Mouse (Mus musculus): Measurements from ENCODE around the gene 1700057G04Rik.
"Not testable (repeated sequence)": the region's sequence is repeated elsewhere in the genome, so short reads cannot be mapped to it uniquely, and the experiment has no call there.

1700057G04Rik gene

DNA sequence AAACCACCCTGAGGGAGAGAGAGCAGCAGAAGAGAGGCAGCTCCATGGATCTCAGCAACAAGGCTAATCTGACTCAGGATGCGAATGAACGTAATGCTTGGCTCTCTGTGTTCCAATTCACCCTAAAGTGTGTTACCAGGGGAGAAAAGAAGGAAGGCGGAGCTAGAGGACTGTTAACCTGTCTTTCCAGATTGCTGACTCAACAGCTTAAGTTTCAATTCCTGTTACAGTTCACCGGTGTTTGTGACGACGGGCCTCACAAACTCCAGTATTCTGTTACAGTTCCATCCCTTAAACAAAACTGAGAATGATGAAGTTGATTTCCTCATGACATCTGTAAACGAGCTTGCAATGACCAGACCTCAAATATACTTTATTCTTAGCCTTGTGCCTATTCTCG, 4.1 kb upstream of the 1700057G04Rik start:
- no peak for DNase-seq (ENCODE audit: low spot score in 2 of 2)

DNA sequence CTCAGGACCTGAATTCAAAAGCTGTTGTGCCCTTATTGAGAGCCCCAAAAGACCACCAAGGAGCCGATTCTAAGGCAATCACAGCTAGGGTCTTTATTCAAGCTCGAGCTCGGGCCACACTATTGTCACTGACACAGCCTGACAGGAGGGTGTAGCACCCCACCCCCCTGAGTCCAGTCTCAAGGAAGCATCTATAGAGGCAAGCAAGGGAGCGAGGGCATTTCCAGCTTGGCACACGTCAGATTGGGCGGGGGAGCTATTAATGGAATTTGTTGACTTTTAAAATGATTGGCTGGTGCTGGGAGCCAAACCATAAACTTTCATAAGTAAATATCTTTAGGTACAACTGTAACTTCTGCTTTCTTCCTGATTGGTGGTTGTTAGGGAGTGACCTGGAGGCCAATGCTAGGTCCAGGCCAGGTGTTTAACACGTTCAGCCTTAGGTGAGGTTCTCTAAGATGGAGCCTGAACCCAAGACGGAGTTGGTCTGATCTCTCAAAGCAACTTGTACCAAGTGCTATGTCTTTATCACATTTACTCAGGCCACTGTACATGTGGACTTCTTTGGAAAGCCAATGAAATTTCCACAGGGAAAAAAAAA, 3.5 kb upstream of the 1700057G04Rik start:
- no peak for DNase-seq (ENCODE audit: low spot score in 2 of 2)

DNA sequence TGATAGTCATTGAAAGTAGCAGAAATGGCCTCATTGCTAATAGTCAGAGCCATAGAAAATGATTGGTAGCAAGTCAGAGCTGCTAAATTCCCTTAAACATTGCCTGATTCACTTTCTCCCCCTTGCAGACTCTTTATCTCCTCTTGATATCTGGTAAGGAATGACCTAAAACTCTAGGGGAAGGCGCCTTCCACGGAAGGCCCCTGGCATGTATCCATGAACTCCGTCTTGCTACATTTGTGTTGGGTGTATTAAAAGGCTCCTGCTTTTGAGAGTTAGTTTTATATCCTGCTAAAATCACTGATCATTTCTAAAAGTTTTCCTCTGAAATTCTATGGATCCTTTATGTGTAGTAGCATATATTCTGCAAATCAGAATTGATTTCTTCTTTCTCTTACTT, 7.6 kb downstream of the 1700057G04Rik start:
- no peak for DNase-seq (ENCODE audit: low spot score in 2 of 2)

DNA sequence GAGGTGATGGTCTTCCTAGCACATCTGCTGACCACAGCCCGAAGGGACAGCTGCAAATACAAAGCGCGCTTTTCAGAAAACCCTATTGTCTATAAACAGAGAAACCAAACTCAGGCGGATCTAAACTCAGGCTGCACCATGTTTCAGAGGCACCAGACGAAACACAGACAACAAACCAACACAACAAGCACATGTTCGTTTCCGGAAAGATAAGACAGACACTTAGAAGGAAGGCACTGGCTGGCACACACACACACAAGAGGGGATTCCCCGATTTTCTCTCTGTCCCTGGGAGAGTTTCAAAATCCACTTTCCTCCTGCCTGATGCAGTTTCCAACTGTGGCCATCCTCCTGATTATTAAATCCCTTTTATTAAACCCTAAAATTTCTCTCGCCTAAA, 16.8 kb downstream of the 1700057G04Rik start:
- not testable (repeated sequence) for DNase-seq (ENCODE audit: low spot score in 2 of 2)

DNA sequence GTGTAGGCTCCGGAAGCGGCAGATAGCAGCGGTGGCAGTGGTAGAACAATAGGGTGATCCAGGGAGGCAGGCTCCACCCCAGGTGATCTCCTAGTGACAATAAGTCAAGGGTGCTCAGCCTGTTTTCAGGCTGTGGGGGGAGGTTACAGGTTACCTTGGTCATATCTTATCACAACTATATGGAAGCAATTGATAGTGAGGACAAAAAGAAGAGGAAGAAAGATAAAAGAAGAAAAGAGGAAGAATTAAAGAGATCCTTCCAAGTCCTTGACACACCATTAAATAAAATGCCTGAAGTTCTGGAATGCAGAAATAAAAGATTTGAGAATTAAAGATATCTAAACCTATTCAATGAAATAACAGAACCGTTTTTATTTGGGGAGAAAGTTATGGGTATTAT, 17.6 kb downstream of the 1700057G04Rik start:
- DNase-seq (ENCODE audit: low spot score in 2 of 2): no peak

DNA sequence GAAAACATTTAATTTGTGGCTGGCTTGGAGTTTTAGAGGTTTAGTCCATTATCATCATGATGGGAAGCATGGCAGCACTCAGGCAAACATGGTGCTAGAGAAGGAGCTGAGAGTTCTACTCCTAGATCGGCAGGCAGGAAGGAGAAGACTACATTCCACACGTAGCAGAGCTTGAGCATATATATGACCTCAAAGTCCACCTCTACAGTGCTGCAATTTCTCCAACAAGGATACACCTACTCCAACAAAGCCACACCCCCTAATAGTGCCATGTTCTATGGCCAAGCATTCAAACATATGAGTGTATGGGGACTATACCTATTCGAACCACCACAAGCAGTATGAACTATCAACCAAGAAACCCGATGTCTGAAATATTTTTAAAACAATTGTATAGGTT, 22.2 kb downstream of the 1700057G04Rik start:
- no peak for DNase-seq (ENCODE audit: low spot score in 2 of 2)

DNA sequence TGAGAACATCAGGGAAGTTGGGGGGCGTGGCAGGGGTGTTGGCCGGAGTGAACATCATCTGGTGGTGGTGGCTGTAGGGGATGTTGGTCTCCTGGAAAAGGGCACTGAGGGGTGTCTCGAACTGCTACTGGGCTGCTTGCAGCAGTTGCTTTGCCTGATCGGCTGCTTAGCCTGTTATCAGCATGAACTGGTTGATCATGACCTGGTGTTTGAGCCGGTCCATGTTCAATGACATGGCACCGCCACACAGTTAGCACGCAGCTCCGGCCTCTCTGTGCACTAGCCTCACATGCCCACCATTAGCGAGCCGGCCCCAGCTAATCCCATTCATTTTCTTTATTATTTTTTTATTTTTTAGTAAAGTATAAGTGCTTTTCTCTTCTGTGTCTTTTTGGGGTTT, 25.7 kb downstream of the 1700057G04Rik start:
- no peak for DNase-seq (ENCODE audit: low spot score in 2 of 2)

DNA sequence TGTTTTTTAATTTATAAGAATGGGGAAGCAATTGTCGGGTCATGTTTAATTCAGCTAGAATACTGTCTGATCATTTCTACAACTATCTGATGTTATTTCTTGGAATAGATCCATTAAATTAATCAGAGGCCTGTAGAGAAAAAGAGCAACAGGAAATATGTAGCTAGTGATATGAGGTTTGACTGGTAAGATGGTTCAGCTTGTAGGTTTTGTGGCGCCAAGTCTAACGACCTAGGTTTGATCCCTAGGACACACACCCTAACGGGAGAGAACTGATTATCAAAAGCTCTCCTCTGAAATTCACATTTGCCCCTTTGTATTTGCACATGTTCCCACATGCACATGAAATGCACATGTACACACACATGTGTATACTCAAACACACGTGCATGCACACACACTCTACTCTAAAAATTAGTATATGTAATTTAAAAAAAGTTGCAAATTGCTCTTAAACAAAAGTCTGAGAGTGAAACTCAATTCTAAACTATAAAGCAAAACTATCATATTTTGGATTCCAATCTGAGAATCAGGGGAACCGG, 26.2 kb downstream of the 1700057G04Rik start:
- DNase-seq (ENCODE audit: low spot score in 2 of 2): no peak

DNA sequence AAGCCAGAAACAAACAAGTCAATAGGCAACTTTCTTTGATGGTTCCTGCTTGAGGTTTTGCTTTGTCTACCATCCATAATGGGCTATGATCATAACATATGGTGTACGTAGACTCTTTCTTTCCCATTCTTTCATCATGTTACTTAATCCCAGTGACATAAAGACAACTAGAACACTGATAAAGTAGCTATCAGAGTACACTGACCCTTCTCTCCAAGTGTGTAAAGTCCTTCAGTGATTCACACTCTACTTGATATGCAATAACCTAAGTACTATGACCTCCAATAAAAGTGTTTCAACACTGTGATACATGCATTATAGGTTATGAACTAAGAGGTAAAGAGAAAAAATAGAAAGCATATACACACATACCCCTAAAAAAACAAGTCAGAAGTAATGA, 27.9 kb downstream of the 1700057G04Rik start:
- no peak for DNase-seq (ENCODE audit: low spot score in 2 of 2)

DNA sequence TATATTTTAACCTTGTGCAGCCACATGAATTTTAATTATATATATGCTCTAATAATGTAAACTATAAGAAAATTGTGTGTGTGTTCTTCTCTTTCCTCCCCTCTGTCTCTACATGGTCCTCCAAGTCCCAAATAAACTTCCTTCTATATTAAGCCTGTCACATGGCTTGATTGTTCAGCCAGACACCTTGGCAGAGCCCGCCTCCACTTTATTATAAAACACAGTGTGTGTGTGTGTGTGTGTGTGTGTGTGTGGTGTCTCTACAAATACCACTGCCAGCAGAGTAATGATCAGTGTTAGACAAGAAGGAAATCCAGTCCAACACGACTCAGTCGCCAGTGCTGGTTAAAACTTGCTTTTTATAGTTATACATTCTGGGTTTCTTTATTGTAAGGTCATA, 28.5 kb downstream of the 1700057G04Rik start:
- DNase-seq (ENCODE audit: low spot score in 2 of 2): no peak

DNA sequence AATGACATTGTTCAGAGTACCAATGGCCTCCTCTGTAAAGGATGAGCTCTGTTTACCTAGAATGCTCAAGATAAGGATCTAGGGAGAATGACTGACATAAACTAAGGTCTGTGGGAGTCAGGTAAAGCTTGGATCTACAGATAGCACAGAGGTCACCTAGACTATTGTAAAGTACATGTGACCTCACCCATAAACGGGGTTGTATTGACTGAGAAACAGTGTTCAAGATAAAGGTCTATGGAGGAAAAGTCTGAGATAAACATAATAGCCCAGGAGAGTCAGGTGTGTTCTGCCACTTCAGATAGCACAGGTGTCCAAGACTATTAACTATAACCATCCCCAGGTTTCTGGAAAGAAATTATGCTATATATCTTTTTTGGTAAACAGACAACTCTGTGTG, 29.8 kb downstream of the 1700057G04Rik start:
- DNase-seq (ENCODE audit: low spot score in 2 of 2): no peak

DNA sequence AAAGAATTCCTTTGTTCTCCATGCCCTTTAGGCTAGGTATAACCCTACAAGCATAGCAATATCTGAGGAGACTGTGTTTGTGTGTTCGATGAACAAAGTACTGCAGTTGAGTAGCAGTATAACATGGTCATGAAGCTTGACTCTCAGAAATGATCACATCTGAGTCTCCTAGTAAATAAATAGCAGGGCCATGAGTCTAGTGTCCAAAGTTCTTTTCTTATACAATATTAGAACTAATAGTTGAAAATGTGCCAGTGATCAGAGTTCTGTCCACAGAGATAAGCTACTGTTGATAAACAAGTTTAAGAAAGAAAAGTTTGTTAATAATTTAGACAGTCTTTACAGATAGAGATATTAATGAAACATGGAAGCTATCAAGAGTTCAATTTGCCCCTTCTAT, 42.7 kb downstream of the 1700057G04Rik start:
- no peak for DNase-seq (ENCODE audit: low spot score in 2 of 2)

DNA sequence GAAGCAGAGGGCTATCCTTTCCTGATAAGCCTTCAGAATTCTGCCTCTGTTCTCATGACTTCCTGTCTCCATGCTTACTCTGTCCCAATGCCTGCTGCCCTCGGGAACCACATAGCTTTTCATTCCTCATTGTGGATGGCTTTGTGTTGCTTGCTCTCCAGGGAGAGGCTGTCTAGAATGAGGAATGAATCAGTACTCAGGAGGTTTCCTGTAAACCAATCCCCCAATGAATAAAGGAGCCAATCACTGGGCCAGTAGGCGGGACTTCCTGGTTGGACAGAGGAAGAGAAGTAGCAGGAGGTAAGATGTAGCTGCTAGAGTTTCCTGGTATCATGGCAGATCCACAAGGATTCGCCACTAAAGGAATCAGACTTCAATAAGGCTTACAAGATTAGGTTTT, 44.1 kb downstream of the 1700057G04Rik start:
- DNase-seq (ENCODE audit: low spot score in 2 of 2): no peak

DNA sequence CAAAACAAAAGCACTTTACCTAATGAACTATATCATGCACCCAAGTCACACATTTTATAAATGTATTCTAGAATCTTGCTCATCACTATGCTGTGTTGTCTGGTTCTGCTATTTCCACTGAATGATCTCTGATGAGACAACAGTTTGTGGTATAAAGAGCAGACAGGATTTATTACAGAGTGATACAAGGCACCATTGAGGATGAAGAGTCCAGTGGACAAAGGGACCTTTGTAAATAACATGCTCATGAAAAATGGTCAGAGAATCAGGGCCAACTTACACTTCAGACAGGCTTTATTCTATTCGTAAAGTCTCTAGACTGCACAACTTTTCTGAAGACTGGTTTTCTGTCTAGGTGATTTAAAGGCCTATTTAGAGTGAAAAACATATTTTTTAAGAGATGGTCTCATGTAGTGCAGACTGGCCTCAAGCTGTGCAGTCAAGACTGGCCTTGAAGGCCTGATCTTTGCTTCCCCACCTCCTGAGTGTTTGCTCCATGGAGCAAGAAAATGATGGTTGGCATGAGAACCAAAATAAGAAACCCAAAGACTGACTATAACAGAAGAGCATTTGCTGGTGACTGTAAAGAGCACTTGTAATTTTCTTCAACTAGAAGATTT, 51.6 kb downstream of the 1700057G04Rik start:
- no peak for DNase-seq (ENCODE audit: low spot score in 2 of 2)

DNA sequence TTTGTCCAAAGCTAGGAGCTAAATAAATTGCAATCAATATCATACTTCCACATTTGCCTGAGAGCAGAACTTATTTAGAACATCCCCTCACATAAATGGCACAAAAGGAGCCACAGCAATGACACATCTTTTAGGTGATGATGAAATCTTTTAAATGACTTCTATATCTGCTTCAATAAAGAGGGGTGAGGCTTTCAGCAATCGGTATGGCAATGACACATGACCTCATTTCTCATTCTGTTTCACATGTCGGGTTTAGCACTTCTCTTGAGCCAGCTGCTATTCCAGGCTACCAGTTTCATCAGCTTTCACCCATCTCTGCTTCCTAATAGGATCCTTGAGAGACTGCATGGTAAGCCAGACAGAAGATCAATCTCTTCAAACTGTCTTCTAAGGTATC, 54.3 kb downstream of the 1700057G04Rik start:
- DNase-seq (ENCODE audit: low spot score in 2 of 2): no peak

DNA sequence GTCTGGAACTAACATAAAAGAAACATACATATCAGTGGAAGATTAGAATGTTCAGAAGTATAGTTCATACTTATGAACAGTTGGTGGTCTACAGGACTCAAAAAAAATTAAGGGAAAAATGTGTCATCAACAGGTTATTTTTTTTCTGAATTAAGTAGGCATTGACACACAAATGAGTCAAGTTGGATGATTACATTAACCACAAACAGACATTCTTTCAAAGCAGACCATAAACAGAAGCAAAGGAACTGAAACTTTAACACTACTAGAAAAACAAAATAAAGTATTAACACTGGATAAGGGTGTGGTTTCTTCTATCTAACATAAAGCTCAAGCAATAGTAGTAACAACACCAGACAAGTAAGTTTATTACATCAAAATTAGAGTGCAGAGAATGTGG, 59.7 kb downstream of the 1700057G04Rik start:
- no peak for DNase-seq (ENCODE audit: low spot score in 2 of 2)

DNA sequence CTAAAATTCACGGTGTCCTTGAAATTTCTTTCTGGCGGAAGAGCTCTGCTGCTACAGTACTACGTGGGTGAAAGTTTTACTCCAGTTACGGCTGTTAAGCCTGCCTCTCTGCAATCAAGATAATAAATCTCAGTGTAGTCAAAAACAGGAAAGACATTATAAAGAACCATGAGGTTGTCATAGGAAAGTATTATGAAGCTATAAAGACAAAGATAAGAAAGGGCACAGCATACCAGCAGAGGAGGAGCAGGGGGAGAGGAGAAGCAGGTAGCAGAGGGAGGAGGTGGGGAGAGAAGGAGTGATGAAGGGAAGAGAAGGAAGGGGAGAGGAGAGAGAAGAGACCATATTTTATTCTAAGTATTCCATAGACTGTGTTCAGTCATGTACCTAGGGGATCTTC, 64.7 kb downstream of the 1700057G04Rik start:
- no peak for DNase-seq (ENCODE audit: low spot score in 2 of 2)

DNA sequence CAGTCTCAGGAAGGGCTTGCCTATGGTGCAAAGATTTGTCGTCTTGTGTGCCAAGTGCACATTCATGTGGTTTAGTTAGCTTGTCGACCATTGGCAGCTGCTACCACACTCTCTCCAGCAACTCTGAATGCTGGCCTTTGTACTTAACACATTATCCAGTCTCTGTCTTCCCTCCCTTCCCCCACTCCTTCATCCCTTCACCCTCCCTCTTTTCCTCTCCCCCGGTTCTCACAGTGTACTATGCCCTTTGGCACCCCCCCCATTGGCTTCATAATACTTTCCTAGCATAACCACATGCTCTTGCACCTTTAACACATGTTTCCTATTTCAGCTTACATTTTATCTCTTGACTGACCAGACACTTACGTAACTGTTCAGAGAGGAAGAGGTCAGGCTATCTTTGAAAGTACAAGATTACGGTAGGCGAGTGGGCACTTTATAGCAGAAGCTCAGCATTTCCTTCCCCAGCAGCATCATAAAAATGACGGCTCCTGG, 65.6 kb downstream of the 1700057G04Rik start:
- no peak for DNase-seq (ENCODE audit: low spot score in 2 of 2)

DNA sequence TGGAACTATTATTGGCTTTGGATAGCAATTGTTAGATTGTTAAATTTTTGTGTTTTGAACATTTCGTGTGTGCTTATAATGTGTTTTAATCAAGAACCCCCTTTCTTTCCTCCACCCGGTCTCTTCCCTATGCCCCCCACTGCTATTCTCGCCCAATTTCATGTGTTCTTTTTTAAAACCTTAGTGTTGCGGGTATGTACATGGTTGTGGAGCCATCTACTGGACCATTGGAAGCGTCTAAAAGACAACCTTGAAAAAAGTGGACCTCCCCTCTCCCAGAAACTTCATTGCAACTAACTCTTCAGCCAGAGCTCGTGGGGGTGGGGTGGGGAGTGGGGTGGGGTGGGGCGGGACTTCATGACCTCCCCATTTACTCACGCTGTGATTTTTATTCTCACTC, 66.2 kb downstream of the 1700057G04Rik start:
- DNase-seq (ENCODE audit: low spot score in 2 of 2): no peak

DNA sequence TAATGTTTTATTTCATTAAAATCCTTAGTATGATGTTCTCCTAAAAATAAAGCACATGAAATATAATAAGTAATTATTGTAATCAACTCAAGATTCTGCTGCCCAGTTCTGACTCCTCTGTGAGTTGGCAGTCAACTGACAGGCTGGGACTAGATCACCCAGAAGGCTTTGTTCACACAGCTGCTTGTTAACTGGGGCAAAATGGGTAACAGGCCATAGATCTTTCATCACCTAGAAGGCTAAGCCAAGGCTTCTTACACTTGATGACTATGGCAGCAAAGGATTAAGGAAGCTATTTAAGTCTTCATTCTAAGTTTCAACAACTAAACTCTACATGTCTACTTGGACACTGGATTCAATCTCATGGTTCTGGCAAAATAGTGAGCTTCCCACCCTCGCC, 68.8 kb downstream of the 1700057G04Rik start:
- DNase-seq (ENCODE audit: low spot score in 2 of 2): no peak

DNA sequence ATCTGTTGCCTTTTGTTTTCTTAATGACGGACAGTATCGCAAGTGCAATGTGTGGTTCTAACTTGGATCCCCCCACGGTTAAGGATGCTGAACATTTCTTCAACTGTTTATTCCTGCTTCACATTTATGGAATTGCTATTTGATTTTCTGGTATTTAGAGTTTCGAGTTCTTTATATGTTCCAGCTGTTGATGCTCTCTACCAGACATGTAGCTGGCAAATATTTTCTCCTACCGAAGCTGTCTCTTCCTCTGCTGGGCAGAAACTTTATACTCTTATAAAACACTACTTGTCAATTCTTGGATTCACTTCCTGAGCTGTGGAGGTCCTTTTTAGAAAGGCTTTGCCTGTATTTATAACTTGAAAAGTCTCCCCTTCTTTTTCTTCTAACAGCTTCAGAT, 70.1 kb downstream of the 1700057G04Rik start:
- no peak for DNase-seq (ENCODE audit: low spot score in 2 of 2)

DNA sequence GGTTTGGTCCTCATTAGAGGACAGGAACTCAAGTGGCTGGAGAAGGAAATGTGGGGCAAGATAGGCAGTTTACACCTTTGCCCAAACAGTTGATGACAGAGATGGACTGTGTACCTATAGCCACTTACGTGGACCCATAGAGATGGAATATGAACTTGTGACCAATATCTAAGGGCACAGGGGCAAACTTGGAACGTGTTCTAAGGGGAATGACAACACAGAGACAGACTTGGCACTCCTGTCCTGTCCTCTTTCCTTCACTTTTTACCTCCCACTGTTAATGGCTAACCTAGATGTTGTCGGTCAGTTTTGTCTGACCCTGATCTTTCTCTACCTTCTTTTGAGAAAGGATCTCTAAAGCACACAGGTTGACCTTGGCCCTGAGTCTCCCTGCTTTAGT, 74.2 kb downstream of the 1700057G04Rik start:
- no peak for DNase-seq (ENCODE audit: low spot score in 2 of 2)

DNA sequence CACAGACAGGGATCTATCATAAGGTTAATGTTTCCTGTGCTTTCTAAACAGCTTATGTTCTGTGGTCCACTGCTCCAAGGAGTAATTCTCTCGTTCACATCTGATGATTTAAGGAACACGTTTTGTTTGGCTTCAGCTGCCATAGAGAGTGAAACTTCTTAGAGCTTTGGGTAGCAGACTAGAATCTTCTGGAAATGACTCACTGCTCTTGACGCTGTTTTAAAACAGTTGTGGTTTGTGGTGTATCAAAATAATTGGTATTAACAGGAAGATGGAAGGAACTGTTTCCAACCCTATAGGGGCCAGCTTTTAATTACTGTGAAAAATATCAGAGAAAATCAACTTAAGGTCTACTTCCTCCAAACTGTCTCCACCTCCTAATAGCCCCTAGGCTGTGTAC, 75.2 kb downstream of the 1700057G04Rik start:
- DNase-seq (ENCODE audit: low spot score in 2 of 2): no peak

DNA sequence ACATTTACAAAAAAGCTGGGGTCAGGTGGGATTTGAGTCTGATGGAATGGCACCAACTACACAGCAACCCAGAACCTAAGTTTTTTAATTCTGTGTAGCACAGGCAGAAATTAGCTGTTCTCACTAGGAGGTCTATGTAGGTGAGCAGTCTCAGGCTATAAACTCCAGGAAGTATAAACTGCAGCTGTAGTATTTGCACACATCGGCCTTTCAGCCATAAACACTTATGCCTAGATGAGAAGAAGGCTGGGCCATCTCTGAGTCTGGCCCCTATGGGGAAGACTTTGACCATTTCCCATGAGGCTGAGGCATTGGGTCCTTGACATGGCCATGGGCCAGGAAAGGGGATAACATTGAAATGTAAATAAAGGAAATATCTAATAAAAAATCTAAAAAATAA, 76.7 kb downstream of the 1700057G04Rik start:
- no peak for DNase-seq (ENCODE audit: low spot score in 2 of 2)

All from spleen, postnatal 14 days (tissue).